Mouse (Mus musculus) embryonic facial prominence, embryonic 12.5 days (tissue): ENCODE results near the gene Aldoart2. TPM values are rescaled to one million over a fixed set of nuclear protein-coding genes. Genes with fewer than 3 reads are reported as not detected.
"Not testable (repeated sequence)": the region's sequence is repeated elsewhere in the genome, so short reads cannot be mapped to it uniquely, and the experiment has no call there.

Experiments used
- ATAC-seq: fragments of 200-750 bp; cut with Nextera tagmentation; 2 replicates; pipeline ENCODE4 v1.8.0; 2017; ENCODE audit not compliant: insufficient number of reproducible peaks, insufficient read depth, low FRiP score, low TSS enrichment
- H3K27ac ChIP-seq: fragments of 300-500 bp; sonication (generic); 2 replicates; pipeline ENCODE4 v1.5.1; 2016; ENCODE audit warnings: mild to moderate bottlenecking
- H3K27me3 ChIP-seq: fragments of 300-500 bp; sonication (generic); 2 replicates; pipeline ENCODE4 v1.6.1; 2016; ENCODE audit warnings: mild to moderate bottlenecking, moderate library complexity
- H3K36me3 ChIP-seq: fragments of 300-500 bp; sonication (generic); 2 replicates; pipeline ENCODE4 v1.6.1; 2016; ENCODE audit warnings: mild to moderate bottlenecking
- H3K4me1 ChIP-seq: fragments of 300-500 bp; sonication (generic); 2 replicates; pipeline ENCODE4 v1.6.1; 2016
- H3K4me2 ChIP-seq: fragments of 300-500 bp; sonication (generic); replicated peaks from 2 replicates; pipeline ENCODE4 v1.6.1; 2016; ENCODE audit warnings: mild to moderate bottlenecking, moderate library complexity
- H3K4me3 ChIP-seq: fragments of 300-500 bp; sonication (generic); 2 replicates; pipeline ENCODE4 v1.5.1; 2016; ENCODE audit warnings: mild to moderate bottlenecking
- H3K9ac ChIP-seq: fragments of 300-500 bp; sonication (generic); 2 replicates; pipeline ENCODE4 v1.6.1; 2016; ENCODE audit warnings: mild to moderate bottlenecking, moderate library complexity
- H3K9me3 ChIP-seq: fragments of 300-500 bp; sonication (generic); 2 replicates; pipeline ENCODE4 v1.6.1; 2016; ENCODE audit warnings: mild to moderate bottlenecking, moderate library complexity
- WGBS: fragments of 180-500 bp; shearing (Covaris S2); methylation state at CpG from one replicate; pipeline ENCODE4 v1.1.7; 2016; 5-methylcytosine and 5-hydroxymethylcytosine counted together
- polyA plus RNA-seq: library from polyadenylated mRNA; unstranded; fragments of >200 nt; fragmentation: Nextera tagmentation; extraction: Ambion mirVana; gene quantifications from 2 replicates; pipeline ENCODE4 v1.2.1, GENCODE M21; 2016

Aldoart2 gene
- polyA plus RNA-seq = not detected in 2 replicates

DNA sequence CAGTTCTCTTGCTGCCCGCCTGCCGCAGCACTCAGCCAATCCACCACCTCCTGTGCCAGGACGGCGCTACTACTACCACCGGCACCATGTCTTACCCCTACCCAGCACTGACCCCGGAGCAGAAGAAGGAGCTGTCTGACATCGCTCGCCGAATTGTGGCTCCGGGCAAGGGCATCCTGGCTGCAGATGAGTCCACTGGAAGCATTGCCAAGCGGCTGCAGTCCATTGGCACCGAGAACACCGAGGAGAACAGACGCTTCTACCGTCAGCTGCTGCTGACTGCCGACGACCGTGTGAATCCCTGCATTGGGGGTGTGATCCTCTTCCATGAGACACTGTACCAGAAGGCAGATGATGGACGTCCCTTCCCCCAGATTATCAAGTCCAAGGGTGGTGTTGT lies at the start of gene Aldoart2:
Gene Aldoart2 (plus strand): TSS at position 34 of the 400 bp plus-strand sequence.
- ATAC-seq = no peak
- H3K4me1 ChIP-seq = no peaks in the 10 kb centered on the region; the same call in 1 of the 2 replicates
- H3K4me3 ChIP-seq = no peak within 1 kb of the TSS
- no peaks in the 10 kb centered on the region for H3K36me3 ChIP-seq
- H3K27ac ChIP-seq = no peak within 1 kb of the TSS
- H3K27me3 ChIP-seq = no peaks in the 10 kb centered on the region
- no peak within 1 kb of the TSS for H3K4me2 ChIP-seq
- WGBS = 94% methylated on average over 19 of the region's 19 CpGs
- no peaks in the 10 kb centered on the region for H3K9me3 ChIP-seq
- H3K9ac ChIP-seq = no peak within 1 kb of the TSS

DNA sequence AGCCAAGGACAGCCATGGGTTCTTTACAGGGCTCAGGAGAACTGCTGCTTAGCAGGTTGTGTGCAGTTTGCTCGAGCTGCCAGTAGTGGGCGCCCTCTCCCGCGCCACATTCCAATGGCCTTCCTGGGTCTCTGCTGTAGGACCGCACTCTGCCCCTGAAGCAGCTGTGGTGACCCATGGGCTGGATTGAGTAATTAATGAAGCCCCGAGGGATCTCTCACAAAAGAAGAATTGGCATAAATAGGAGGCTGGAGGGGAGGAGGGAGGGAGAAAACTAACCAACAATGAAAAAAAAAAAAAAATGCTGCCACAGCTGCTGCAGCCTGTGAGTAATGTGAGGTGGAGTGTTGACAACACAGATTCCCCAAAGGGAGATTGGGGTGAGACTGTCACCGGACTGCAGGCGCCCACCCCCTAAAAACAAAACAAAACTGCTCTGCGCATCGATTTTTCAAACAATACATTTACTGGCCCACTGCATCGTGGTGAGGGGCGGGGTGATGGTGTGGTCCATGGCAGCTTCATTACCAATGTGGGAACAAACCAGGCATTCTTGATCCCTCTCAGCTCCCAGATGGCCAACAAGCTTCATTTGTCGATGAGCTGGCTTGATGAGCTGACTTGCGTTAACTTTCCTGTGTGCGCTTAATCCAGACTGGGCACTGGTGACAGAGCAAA lies 46.8 kb upstream of the Aldoart2 start:
- Histone ChIP-seq H3K27me3 (no peaks in the 10 kb centered on the region), H3K4me3 (no peak overlapping the region), H3K9me3 (no peaks in the 10 kb centered on the region), H3K4me2 (no peak overlapping the region), H3K36me3 (no peaks in the 10 kb centered on the region), H3K9ac (no peak overlapping the region), H3K4me1 (no peaks in the 10 kb centered on the region), H3K27ac (no peak overlapping the region)
- ATAC-seq = no peak
- WGBS = 50% methylated on average over 15 of the region's 15 CpGs

DNA sequence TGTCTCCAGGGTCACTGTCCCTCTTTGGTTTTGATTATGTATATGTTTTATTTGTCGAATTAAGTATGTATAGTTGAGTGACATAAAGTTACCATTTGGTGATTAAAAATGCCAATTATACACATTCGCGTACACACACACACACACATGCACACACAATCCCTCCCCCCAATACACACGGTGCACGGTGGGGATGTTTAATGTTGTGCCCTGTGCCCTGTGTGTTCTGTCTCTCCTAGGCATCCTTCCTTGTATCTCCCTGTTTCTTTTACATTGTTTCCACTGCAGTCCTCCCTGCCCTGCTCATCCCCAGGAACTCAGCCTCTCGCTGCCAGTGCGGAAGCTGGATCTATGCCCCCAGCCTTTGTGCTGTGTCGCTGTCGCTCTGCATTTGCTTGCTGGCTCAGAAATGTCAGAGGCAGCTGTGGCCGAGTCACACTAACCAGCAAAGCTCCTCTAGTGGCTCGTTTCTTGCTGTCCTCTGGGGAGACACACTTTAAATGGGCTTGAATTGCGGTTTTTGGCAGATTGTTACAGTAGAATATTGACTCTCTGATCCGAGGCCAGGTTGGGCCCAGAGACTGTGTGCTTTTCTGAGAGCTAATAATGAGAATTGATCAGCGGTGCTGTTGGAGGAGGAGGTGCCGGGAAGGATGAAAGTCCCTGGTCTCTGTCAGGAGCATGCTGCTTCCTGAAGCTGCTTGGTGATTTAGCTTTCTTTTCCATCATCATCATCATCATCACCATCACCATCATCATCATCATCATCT lies 37.9 kb upstream of the Aldoart2 start:
- WGBS = 63% methylated on average over 15 of the region's 15 CpGs
- H3K4me3 ChIP-seq = no peak overlapping the region
- no peak overlapping the region for H3K4me2 ChIP-seq
- no peak for ATAC-seq
- H3K9me3 ChIP-seq = no peaks in the 10 kb centered on the region
- no peaks in the 10 kb centered on the region for H3K36me3 ChIP-seq
- no peak overlapping the region for H3K9ac ChIP-seq
- no peaks in the 10 kb centered on the region for H3K4me1 ChIP-seq
- no peaks in the 10 kb centered on the region for H3K27me3 ChIP-seq
- no peak overlapping the region for H3K27ac ChIP-seq

DNA sequence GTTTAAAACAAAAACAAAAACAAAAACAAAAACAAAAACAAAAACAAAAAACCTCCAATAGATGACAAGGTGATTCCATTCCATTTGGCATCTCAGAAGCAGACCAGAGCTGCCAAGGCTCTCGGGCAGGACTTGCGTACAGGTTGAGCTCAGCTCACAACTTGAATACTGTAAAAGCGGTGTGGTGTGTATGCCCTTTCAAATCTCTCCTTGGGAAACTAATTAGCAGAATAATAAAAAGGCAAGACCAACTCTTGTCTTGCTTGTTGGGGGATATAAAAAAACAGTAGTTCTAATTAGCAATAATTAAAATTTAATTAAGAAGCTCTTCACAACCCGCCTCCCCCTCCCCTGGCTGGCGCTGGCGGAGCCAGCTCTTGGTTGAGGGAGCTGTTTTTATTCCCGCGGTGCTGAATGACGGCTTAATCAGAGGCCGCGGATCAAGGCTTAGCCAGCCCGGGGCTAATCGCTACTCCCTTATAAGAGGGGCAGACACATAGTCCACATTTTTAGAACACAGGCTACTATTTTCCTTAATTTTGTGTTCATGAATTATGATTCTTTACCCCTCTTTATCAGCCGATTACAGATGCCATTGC lies 28.4 kb upstream of the Aldoart2 start:
- no peak overlapping the region for H3K4me2 ChIP-seq

DNA sequence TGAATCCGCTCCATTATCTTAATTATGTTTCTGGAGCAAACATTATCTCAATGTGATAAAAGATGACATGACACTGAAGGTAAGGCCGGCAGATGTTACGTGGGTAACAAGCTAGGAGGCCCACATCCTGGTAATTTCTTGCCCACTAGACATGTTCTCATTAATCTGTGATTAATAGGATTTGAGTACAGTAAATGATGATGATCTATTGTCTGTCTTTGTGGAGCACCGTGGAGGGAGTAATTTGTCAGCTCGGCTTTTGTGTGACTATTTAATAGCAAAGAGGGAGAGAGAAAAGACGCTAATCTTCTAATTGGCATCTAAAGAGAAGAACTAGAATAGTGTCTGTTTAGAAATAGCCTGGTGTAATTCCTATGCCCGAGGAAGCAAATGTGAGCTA lies 27.3 kb upstream of the Aldoart2 start:
- ATAC-seq = no peak
- Histone ChIP-seq H3K4me1 (no peaks in the 10 kb centered on the region), H3K36me3 (no peaks in the 10 kb centered on the region), H3K4me2 (no peak overlapping the region), H3K9me3 (no peaks in the 10 kb centered on the region), H3K27ac (no peak overlapping the region), H3K9ac (no peak overlapping the region), H3K27me3 (peaks cover 3% of the 10 kb centered on the region), H3K4me3 (no peak overlapping the region)
- 64% methylated on average over 7 of the region's 7 CpGs for WGBS

More for the DNA sequence above, 28.4 kb upstream of the Aldoart2 start:
- Histone ChIP-seq H3K4me3 (no peak overlapping the region), H3K36me3 (no peaks in the 10 kb centered on the region), H3K9me3 (no peaks in the 10 kb centered on the region), H3K9ac (no peak overlapping the region), H3K27ac (no peak overlapping the region), H3K4me1 (no peaks in the 10 kb centered on the region), H3K27me3 (peaks cover 3% of the 10 kb centered on the region)
- ATAC-seq = no peak
- 6% methylated on average over 14 of the region's 14 CpGs for WGBS

DNA sequence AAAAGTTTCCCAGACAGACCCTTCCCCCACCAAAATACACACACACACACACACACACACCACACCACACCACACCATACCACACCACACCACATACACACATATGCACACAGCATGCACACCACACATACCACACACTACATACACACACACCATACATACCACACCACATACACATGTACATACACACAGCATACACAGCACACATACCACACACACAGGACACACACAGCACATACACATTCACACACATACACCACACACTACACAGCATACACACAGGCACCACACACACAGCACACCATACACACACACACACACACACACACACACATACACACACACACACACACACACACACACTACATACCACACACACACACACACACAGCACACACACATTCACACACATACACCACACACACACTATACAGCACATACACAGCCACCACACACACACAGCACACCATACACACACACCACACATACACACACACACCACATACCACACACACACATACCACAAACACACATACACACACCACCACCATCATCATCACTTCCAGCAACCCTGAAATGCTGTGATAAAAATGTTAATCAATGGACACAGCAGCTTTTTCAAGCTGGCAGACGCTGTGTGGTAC lies 26.6 kb upstream of the Aldoart2 start:
- Histone ChIP-seq H3K9ac (no peak overlapping the region; the same call in 1 of the 2 replicates), H3K9me3 (no peaks in the 10 kb centered on the region), H3K36me3 (no peaks in the 10 kb centered on the region), H3K4me1 (no peaks in the 10 kb centered on the region), H3K4me2 (no peak overlapping the region), H3K27me3 (peaks cover 3% of the 10 kb centered on the region), H3K27ac (no peak overlapping the region; the same call in 1 of the 2 replicates), H3K4me3 (no peak overlapping the region)
- 77% methylated on average over 1 of the region's 1 CpGs for WGBS
- peak; percentile 77 for ATAC-seq

DNA sequence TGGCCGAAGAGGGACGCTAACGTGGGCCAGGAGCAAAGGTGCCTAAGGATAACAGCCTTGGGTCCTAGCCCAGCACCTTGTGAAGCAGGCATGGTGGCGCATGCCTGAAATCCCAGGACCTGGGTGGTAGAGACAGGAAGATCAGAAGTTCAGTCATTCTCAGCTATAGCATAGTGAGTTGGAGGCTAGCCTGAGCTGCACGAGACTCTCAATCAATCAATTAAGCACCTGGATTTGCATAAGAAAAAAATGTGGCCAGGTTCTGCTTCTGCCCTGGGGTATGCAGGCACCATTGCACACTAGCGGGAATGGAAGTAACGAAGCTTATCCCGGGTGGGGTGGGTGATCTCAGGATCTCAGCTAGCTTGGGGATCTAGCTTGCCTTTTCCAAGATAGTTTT lies 25.9 kb upstream of the Aldoart2 start:
- Histone ChIP-seq H3K4me1 (no peaks in the 10 kb centered on the region), H3K9me3 (no peaks in the 10 kb centered on the region), H3K9ac (no peak overlapping the region), H3K36me3 (no peaks in the 10 kb centered on the region), H3K27me3 (peaks cover 3% of the 10 kb centered on the region), H3K27ac (no peak overlapping the region), H3K4me3 (no peak overlapping the region), H3K4me2 (no peak overlapping the region)
- no peak for ATAC-seq
- 50% methylated on average over 8 of the region's 8 CpGs for WGBS

DNA sequence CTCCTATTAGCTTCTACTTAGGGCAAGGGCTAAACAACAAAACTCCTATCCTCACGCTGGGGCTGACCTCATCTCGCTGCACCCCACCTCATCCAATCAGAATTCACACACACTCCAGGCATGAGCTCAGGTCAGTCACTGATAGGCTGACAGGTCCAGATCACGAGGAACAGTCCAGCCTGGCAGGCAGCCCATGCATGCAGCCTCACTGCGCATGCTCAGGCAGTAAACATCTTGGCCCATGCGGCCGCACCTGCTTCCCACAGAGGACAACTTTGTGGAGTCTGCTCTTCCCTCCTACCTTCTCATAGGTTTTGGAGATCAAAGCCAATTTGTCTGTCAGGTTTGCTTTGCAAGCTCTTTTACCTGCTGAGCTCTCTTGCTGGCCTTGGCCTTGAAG lies 10.1 kb upstream of the Aldoart2 start:
- not testable (repeated sequence) for H3K4me2 ChIP-seq, H3K9ac ChIP-seq, H3K36me3 ChIP-seq, H3K9me3 ChIP-seq, H3K4me3 ChIP-seq, H3K27me3 ChIP-seq, H3K4me1 ChIP-seq, ATAC-seq, H3K27ac ChIP-seq
- 76% methylated on average over 6 of the region's 6 CpGs for WGBS

DNA sequence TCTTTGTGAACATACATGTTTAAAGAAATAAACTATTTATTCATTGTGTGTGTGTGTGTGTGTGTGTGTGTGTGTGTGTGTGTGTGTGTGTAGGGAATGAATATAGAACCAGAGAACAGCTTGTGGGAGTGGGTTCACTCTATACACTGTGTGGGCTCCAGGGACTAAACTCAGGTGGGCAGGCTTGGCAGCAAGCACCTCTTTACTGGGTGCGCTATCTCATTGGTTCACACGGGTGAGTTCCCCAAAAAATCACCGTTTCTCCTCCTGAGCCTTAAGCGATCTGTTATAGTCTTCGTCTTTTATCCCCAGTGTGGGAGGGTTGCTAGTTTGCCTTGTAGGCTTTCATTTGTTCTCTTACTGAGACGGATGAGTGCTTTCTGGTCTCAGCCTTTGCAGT lies 7.2 kb upstream of the Aldoart2 start:
- H3K27ac ChIP-seq = no peak overlapping the region
- no peaks in the 10 kb centered on the region for H3K9me3 ChIP-seq
- no peak overlapping the region for H3K9ac ChIP-seq
- no peaks in the 10 kb centered on the region for H3K36me3 ChIP-seq
- no peak overlapping the region for H3K4me3 ChIP-seq
- ATAC-seq = no peak
- H3K4me1 ChIP-seq = no peaks in the 10 kb centered on the region; the same call in 1 of the 2 replicates
- H3K27me3 ChIP-seq = no peaks in the 10 kb centered on the region
- WGBS = 83% methylated on average over 6 of the region's 6 CpGs
- H3K4me2 ChIP-seq = no peak overlapping the region

DNA sequence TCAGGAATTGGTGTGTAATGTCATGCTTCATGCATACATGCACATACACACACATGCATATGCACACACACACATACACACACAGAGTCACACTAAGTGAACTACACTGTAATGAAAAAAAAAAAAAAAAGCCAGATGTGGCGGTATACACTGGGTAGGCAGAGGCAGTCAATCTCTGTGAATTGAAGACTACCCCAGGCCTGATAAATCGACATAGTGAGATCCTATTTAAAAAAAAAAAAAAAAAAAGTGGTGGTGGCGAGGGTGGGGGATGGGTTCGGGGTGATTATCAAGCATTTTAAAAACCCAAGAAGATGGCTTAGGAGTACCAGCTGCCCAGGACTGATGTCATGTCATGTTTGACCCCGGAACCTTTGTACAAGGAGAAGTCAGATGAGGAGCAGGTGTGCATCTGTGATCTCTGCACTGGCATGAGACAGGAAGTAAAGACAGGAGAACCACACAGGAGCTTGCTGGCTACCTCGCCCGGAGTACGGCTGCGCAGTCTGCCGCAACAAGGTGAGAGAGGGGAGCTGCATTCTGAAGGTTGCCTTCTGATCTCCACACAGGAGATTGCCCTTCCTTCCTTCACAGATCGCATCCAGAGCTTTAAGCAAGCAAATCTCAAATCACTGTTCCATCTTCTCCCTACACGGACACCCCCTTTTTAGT lies 5.7 kb upstream of the Aldoart2 start:
- H3K9ac ChIP-seq = no peak overlapping the region
- H3K4me1 ChIP-seq = no peaks in the 10 kb centered on the region; the same call in 1 of the 2 replicates
- no peaks in the 10 kb centered on the region for H3K9me3 ChIP-seq
- H3K4me3 ChIP-seq = no peak overlapping the region
- 85% methylated on average over 12 of the region's 12 CpGs for WGBS
- H3K4me2 ChIP-seq = no peak overlapping the region
- H3K27me3 ChIP-seq = no peaks in the 10 kb centered on the region
- ATAC-seq = no peak
- no peak overlapping the region for H3K27ac ChIP-seq
- H3K36me3 ChIP-seq = no peaks in the 10 kb centered on the region

DNA sequence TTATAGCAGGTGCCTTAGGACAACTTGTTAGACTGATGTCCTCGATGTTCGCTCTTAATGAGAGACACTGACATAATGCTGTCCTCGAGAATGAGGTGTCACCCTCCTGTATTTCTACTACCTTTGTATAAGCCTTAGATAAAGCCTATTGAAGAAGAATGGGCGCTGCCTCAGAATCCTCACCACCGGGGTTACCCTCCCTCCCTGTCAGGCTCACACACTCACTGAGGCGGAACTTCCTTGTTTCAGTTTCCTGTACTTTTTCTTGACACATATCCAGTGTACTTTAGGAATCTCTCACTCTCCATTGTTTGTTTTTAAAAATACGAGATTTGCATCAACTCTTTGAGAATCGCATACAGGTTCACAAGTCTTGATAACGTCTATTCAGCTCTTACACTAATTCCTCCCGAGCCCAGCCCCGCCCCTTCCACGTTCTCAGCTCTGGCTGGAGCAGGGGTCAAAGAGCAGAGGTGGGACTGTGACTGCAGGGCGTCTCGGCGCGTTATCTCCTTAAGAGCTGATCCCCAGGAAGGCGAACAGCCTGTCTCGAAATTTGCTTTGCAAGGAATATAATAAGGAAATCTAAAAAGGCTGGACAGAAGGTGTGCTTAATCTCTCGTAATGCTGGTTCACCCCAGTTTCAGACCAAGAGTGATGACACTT lies 4.9 kb upstream of the Aldoart2 start:
- Histone ChIP-seq H3K27me3 (no peaks in the 10 kb centered on the region), H3K4me2 (peak overlapping the region; percentile 51), H3K9me3 (no peaks in the 10 kb centered on the region), H3K27ac (no peak overlapping the region), H3K4me1 (no peaks in the 10 kb centered on the region; the same call in 1 of the 2 replicates), H3K36me3 (no peaks in the 10 kb centered on the region), H3K9ac (no peak overlapping the region), H3K4me3 (peak overlapping the region; percentile 28)
- WGBS = 14% methylated on average over 19 of the region's 19 CpGs
- ATAC-seq = no peak
